Mouse (Mus musculus) CH12.LX (cell line): Measurements from ENCODE around the gene Rasgrp2.

Experiments used
- E2F4 ChIP-seq: IDR thresholded peaks from 2 replicates; pipeline ENCODE4 v1.6.1; 2011; ENCODE audit warnings: low read depth, low read length, improper control_type of control experiment; ENCODE audit not compliant: insufficient replicate concordance
- MAFK ChIP-seq: IDR thresholded peaks from 2 replicates; pipeline ENCODE4 v1.6.1; 2011; ENCODE audit warnings: low read length, improper control_type of control experiment; ENCODE audit not compliant: insufficient replicate concordance
- POLR2A ChIP-seq: IDR thresholded peaks from 2 replicates; pipeline ENCODE4 v1.6.1; 2011; ENCODE audit warnings: low read depth, mild to moderate bottlenecking, improper control_type of control experiment, low read length
- SMC3 ChIP-seq: IDR thresholded peaks from 2 replicates; pipeline ENCODE4 v1.6.1; 2011; ENCODE audit warnings: low read depth, low read length, improper control_type of control experiment

- TF ChIP-seq MAFK (no peak), E2F4 (no peak), POLR2A (no peak), SMC3 (no peak)
These were observed 8.0 kb downstream of the Rasgrp2 start for GRCm38 (mm10) chr19:6407109-6407508.
